Mouse (Mus musculus) liver, postnatal 0 days (tissue): ENCODE data around the gene Lmo2. TPM values are rescaled to one million over a fixed set of nuclear protein-coding genes. Genes with fewer than 3 reads are reported as not detected.
A peak's percentile ranks its signal among the peaks of the same experiment; 100 is the strongest.

Experiments
- ATAC-seq: fragments of 200-750 bp; cut with Nextera tagmentation; 2 replicates; pipeline ENCODE4 v1.8.0; 2017; ENCODE audit warnings: mild to moderate bottlenecking, moderate library complexity
- DNase-seq: peaks from one replicate; pipeline ENCODE4 v3.0.0-alpha.2; 2016
- H3K27ac ChIP-seq: fragments of 300-500 bp; sonication (generic); 2 replicates; pipeline ENCODE4 v1.5.1; 2014; ENCODE audit warnings: antibody characterized with exemption, moderate library complexity, mild to moderate bottlenecking, low read depth
- H3K27me3 ChIP-seq: fragments of 300-500 bp; sonication (generic); 2 replicates; pipeline ENCODE4 v1.6.1; 2014; ENCODE audit warnings: low read length, control low read depth, mixed read lengths; ENCODE audit not compliant: insufficient read depth
- H3K36me3 ChIP-seq: fragments of 300-500 bp; sonication (generic); replicated peaks from 2 replicates; pipeline ENCODE4 v1.6.1; 2014; ENCODE audit warnings: mild to moderate bottlenecking, control low read depth, low read length, moderate library complexity, mixed read lengths; ENCODE audit not compliant: insufficient read depth
- H3K4me1 ChIP-seq: fragments of 300-500 bp; sonication (generic); 2 replicates; pipeline ENCODE4 v1.6.1; 2014; ENCODE audit warnings: antibody characterized with exemption, mild to moderate bottlenecking, control low read depth; ENCODE audit not compliant: insufficient read depth
- H3K4me2 ChIP-seq: fragments of 300-500 bp; sonication (generic); 2 replicates; pipeline ENCODE4 v1.6.1; 2014; ENCODE audit warnings: low read depth, mild to moderate bottlenecking, low read length, moderate library complexity, mixed read lengths
- H3K4me3 ChIP-seq: fragments of 300-500 bp; sonication (generic); 2 replicates; pipeline ENCODE4 v1.5.1; 2014; ENCODE audit warnings: low read depth, low read length
- H3K9ac ChIP-seq: fragments of 300-500 bp; sonication (generic); replicated peaks from 2 replicates; pipeline ENCODE4 v1.6.1; 2014; ENCODE audit warnings: mild to moderate bottlenecking, moderate library complexity
- H3K9me3 ChIP-seq: fragments of 300-500 bp; sonication (generic); 2 replicates; pipeline ENCODE4 v1.6.1; 2016; ENCODE audit warnings: mild to moderate bottlenecking, control low read depth, low read length, mixed read lengths
- CTCF ChIP-seq: sonication (generic); IDR thresholded peaks from 2 replicates; pipeline ENCODE4 v1.5.1; 2016; ENCODE audit warnings: antibody characterized with exemption, low read depth
- EP300 ChIP-seq: IDR thresholded peaks from 2 replicates; pipeline ENCODE4 v1.6.1; 2016; ENCODE audit warnings: antibody characterized with exemption, low read depth, mild to moderate bottlenecking
- WGBS: fragments of 180-500 bp; shearing (Covaris S2); extraction: QIAGEN DNeasy Blood & Tissue Kit; methylation state at CpG from one replicate; pipeline ENCODE4 v1.1.7; 2014; ENCODE audit not compliant: insufficient replicate concordance; 5-methylcytosine and 5-hydroxymethylcytosine counted together
- polyA plus RNA-seq: library from polyadenylated mRNA; unstranded; fragments of >200 nt; fragmentation: Nextera tagmentation; extraction: Ambion mirVana; gene quantifications from 2 replicates; pipeline ENCODE4 v1.2.1, GENCODE M21; 2015

Gene Lmo2
- polyA plus RNA-seq, 1 experiment from 2014 or later, result 58.8 TPM

DNA sequence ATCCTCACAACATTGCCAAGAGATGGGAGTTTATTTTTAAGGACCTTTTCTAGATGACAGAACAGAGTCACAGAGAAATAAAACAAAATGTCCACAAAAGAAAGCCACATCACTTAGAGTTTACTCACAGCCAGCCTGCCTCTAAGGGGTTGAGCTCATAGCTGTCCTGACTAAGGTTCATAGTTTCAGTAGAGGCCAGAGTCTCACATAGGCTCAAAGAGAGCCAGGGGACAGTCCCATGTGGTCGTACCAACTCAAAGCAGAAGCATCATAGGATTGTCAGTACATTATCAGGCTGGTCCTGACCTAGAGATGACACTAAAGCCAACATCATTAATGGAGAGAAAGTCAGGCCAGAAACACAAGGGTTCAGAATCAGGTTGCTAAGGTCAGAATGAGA, 19.2 kb upstream of the Lmo2 start:
- H3K4me1 ChIP-seq, result peaks cover 8% of the 10 kb centered on the region; the same call in 1 of the 2 replicates
- no peak for DNase-seq
- no peak overlapping the region for H3K4me3 ChIP-seq
- no peak overlapping the region for H3K4me2 ChIP-seq
- no peaks in the 10 kb centered on the region for H3K36me3 ChIP-seq
- WGBS, result 67% methylated on average over 1 of the region's 1 CpGs
- no peak overlapping the region for H3K9ac ChIP-seq
- H3K9me3 ChIP-seq, result no peaks in the 10 kb centered on the region
- TF ChIP-seq EP300 (no peak), CTCF (no peak)
- H3K27me3 ChIP-seq, result no peaks in the 10 kb centered on the region
- no peak for ATAC-seq
- H3K27ac ChIP-seq, result no peak overlapping the region

DNA sequence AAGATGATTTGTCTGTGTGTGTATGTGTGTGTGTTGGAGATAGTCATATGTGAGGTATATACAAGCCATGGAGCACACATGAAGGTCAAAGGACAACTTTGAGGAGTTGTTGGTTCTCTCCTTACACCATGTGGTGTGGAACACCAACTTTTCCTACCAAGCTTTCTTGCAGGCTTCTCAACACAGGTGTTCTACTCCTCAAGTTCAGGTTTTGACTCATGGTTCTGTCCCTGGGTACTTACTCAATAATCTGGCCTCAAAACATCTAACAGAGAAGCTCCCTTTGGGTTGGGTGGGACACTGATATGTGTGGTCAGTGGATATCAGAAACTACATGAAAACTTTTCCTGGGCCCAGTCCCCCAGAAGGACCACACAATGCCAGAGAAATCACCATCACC, 18.8 kb upstream of the Lmo2 start:
- no peak for TF ChIP-seq CTCF
- no peak for TF ChIP-seq EP300
- DNase-seq, result no peak
- H3K9ac ChIP-seq, result no peak overlapping the region
- no peak overlapping the region for H3K4me2 ChIP-seq
- ATAC-seq, result no peak
- H3K27me3 ChIP-seq, result no peaks in the 10 kb centered on the region
- H3K4me1 ChIP-seq, result peaks cover 8% of the 10 kb centered on the region; the same call in 1 of the 2 replicates
- H3K4me3 ChIP-seq, result no peak overlapping the region
- H3K36me3 ChIP-seq, result no peaks in the 10 kb centered on the region
- no peaks in the 10 kb centered on the region for H3K9me3 ChIP-seq
- no peak overlapping the region for H3K27ac ChIP-seq

DNA sequence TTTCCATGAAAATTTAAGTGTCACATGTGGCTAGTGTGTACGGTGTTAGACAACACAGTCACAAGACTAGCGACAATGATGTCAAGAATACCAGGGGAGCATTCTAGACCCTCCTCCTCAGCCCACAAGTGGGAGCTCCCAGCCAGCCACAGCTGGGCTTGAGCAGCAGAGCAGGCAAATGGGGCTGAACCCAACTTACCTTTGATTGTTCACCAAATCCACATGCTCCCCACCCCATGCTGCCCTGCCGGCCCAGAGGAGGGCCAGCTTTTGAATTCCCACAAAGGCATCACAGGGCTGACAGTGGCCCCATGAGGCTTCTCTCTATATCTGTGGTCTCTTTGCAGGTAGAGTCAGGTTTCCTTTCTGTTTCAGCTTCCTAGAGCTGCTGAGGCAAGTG, 16.7 kb upstream of the Lmo2 start:
- WGBS, result 61% methylated on average over 3 of the region's 3 CpGs
- Histone ChIP-seq H3K4me3 (no peak overlapping the region), H3K36me3 (no peaks in the 10 kb centered on the region), H3K27me3 (no peaks in the 10 kb centered on the region), H3K9ac (no peak overlapping the region), H3K4me2 (no peak overlapping the region), H3K9me3 (no peaks in the 10 kb centered on the region), H3K4me1 (peaks cover 21% of the 10 kb centered on the region), H3K27ac (no peak overlapping the region)
- ATAC-seq, result no peak
- no peak for TF ChIP-seq CTCF
- TF ChIP-seq EP300, result no peak
- DNase-seq, result no peak

DNA sequence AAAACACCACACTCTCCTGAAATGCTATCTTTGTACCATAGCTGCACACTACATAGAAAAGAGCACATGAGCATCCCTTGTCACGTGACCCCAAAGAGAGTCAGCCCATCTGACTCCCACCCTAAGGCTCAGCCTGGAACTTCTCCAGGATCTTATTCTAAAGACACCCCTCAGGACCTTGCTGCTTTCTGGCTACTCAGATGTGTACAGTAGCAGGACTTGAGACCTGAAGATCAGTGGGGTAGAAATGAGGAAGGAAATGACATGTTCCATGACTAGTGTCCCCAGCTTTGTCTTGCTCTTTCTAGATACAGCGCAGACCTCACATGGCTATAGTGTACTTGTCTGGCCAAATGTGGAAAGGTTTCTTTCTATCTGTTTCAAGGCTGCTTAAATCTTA, 12.9 kb upstream of the Lmo2 start:
- Histone ChIP-seq H3K4me2 (peak overlapping the region; percentile 58; the same call in 1 of the 2 replicates), H3K9ac (no peak overlapping the region), H3K27me3 (no peaks in the 10 kb centered on the region; the same call in 1 of the 2 replicates), H3K4me3 (no peak overlapping the region), H3K9me3 (no peaks in the 10 kb centered on the region), H3K27ac (peak overlapping the region; percentile 78), H3K4me1 (peaks cover 20% of the 10 kb centered on the region), H3K36me3 (no peaks in the 10 kb centered on the region)
- 28% methylated on average over 2 of the region's 2 CpGs for WGBS
- DNase-seq (no peak), ATAC-seq (peak; percentile 43; the same call in 1 of the 2 replicates)
- no peak for TF ChIP-seq CTCF
- no peak for TF ChIP-seq EP300

DNA sequence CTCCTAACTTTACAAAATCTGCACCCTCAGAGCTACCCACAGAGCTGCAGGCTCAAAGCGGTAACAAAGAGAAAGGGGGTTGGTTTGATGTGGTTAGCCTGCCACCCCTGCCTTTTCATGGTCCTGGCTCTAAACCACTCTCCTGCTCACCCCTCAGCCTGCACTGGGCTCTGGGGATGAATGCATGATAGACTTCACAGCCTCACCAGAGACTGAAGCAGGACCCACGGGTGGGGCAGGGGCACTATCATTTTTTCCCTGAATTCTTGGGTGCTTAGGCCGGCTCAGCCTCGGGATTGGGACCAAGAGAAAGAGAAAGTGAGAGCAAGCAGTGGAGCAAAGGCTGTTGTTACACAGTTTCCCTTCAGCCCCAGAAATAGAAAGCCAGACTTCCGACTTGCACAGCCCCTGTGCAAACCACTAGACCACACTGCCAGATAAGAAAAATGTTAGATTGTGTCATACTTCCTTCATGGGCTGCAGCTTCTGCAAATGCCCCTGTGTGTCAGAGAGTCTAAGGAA, 12.2 kb upstream of the Lmo2 start:
- H3K36me3 ChIP-seq, result no peaks in the 10 kb centered on the region
- TF ChIP-seq EP300, result peak; percentile 17; the same call in 1 of the 2 replicates
- no peak for TF ChIP-seq CTCF
- ATAC-seq (peak; percentile 48), DNase-seq (no peak)
- no peaks in the 10 kb centered on the region for H3K9me3 ChIP-seq
- peak overlapping the region; percentile 58 for H3K4me2 ChIP-seq
- H3K27ac ChIP-seq, result peak overlapping the region; percentile 78
- WGBS, result 22% methylated on average over 5 of the region's 5 CpGs
- peak overlapping the region; percentile 19 for H3K4me3 ChIP-seq
- 0 out of 2 replicates have a peak overlapping the region, but pooled peaks have one; percentile 32 for H3K9ac ChIP-seq
- no peaks in the 10 kb centered on the region; the same call in 1 of the 2 replicates for H3K27me3 ChIP-seq
- peaks cover 20% of the 10 kb centered on the region for H3K4me1 ChIP-seq

DNA sequence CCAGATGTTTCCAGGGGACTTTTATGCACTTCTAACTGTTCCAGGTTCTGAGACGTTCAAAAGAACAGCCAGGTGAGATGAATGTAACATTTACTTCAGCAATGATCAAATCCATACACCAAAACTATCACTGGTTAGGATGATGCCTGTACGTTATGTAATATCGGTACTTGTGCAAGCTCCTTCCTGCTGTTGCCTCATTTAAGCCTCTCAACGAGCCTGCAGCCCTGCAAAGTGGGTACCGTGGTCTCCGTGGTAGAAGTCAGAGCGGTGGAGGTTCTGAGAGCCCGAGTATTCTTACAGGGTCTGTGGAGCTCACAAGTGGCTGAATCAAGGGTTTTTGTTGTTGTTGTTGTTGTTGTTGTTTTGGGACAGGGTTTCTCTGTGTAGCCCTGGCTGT, 10.9 kb upstream of the Lmo2 start:
- WGBS, result 49% methylated on average over 8 of the region's 8 CpGs
- Histone ChIP-seq H3K27ac (no peak overlapping the region), H3K9me3 (no peaks in the 10 kb centered on the region), H3K4me3 (no peak overlapping the region), H3K27me3 (no peaks in the 10 kb centered on the region; the same call in 1 of the 2 replicates), H3K4me2 (no peak overlapping the region), H3K9ac (no peak overlapping the region), H3K36me3 (no peaks in the 10 kb centered on the region), H3K4me1 (peaks cover 20% of the 10 kb centered on the region)
- no peak for DNase-seq
- TF ChIP-seq CTCF, result no peak
- TF ChIP-seq EP300, result no peak
- peak; percentile 31; the same call in 1 of the 2 replicates for ATAC-seq
